Mouse (Mus musculus): ENCODE measurements around the gene Hmox2. TPM values are rescaled to one million over a fixed set of nuclear protein-coding genes. Genes with fewer than 3 reads are reported as not detected.

The Hmox2 gene
- total RNA-seq, 2 experiments from 2014 or later: 91.8 to 92.0 TPM

DNA sequence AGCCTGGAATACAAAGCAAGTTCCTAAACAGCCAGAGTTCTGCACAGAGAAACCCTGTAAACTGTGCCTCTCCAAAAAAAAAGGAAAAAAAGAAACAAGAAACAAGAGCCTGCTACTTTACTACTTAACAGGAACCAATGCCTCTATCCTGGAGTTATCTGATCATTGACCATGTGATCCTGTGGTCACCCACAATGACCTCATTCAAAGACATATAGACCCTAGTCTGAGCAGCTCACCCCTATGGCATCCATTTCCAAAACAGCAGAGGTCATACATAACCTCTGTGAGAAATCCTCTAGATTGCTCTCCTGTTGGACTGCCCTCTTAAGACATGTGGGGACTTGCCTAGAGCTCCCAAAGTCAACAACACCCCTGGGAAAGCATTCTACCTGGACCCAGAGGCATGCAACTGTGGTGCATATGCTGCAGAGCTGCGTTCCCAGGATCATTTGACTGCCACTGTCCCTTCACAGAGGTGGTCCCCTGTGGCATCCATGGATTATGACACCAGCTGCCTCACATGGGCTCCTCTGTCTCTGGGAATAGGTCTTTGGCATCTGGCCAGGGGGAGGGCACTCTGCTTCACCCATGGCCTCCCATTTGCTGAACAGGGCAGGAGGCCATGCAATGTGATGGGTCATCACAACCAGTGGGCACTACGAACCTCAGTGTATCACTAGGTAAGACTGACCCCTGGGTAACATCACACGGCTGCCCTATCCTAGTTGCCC is 51.2 kb downstream of the Hmox2 start:
- peak overlapping the region; percentile 100 for H3K27ac ChIP-seq
- no peak overlapping the region for H3K4me3 ChIP-seq
- no peak for TF ChIP-seq CTCF (conservative IDR thresholded peaks at IDR 0.05)
- no peak for DNase-seq (ENCODE audit: low spot score in 2 of 2)

DNA sequence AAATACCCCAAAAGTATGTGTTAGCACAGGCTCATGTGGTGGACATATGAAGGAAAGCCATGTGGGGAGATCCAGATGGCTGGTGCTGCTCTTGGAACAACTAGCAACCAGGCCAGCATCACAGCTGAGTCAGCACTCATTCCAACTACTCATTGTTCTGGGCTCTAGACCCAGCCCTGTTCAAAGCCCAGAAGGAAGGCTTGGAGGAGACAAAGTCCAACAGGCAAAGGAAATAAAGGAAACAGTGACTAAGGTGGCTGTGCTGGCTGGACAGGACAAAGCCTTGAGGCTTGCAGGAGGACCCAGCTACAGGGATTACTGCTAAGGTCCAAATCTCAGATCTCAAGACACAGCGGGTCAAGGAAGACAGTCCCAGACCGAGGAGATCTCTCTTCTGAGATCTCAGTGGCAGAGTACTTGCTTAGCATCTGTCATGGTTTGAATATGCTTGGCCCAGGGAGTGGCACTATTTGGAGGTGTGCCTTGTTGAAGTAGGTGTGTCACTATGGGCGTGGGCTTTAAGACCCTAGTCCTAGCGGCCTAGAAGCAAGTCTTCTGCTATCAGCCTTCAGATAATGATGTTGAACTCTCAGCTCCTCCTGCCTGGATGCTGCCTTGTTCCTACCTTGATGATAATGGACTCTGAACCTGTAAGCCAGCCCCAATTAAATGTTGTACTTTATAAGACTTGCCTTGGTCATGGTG is 51.9 kb downstream of the Hmox2 start:
- no peak for TF ChIP-seq CTCF (conservative IDR thresholded peaks at IDR 0.05)
- peak overlapping the region; percentile 100 for H3K27ac ChIP-seq
- DNase-seq (ENCODE audit: low spot score in 2 of 2): peak; percentile 39 to 47
- H3K4me3 ChIP-seq: no peak overlapping the region

DNA sequence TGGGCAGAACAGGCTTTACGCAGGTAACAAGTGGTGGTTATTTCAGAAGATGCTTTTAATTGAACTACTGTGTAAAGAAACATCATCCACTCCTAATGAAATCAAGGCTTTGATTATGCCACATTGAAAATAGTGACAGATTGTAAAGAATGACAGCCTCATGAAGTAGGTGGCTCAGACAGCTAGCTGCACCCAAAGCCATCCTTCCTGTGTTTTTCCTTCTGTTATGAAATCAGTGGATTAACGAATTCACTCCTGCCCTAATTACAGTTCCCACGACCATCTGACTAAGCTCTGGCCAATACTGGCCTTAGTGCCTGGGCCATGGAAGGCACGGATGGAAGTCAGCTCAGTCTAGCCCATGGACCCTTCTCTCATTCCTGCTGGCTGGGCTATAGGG is 52.8 kb downstream of the Hmox2 start:
- TF ChIP-seq CTCF (conservative IDR thresholded peaks at IDR 0.05): no peak
- DNase-seq (ENCODE audit: low spot score in 2 of 2): peak in 1 of 2 experiments; percentile 57
- H3K27ac ChIP-seq: peak overlapping the region; percentile 100

DNA sequence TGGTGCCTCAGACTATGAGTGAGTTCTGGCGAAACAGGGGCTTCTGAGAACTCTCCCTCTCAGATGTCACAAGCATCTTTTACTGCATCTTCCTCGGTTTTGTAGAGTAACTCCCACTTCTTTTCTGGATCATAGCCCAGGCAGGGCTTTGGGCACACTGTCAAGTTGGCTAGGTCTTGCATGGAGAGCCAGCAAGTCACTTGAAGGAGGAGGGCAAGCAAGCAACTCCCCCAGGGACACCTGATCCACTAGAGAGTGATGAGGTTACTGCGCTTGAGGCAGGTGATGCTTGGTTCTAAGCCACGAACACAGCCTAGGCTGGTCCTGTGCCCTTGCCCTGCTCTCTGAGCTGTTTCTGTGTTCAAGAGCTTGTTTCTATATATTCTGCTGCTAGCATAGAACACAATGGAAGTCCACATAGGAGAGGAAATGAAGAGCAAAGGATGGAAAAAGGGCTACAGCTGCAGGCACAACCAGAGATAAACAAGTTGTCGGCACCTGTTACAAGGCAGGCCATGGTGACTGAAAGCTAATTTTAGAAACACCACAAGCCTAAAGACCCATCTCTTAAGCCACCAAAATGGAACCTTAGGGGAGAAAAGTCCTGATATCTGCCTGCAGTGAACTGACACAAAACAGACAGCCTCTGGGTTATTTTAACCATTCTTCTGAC is 55.5 kb downstream of the Hmox2 start:
- peak overlapping the region; percentile 100 for H3K27ac ChIP-seq
- DNase-seq (ENCODE audit: low spot score in 2 of 2): peak; percentile 64 to 67
- 0 out of 2 replicates have a peak overlapping the region, but pooled peaks have one; percentile 13 for H3K4me3 ChIP-seq
- TF ChIP-seq CTCF (conservative IDR thresholded peaks at IDR 0.05): no peak

More for the DNA sequence above, 52.8 kb downstream of the Hmox2 start:
- no peak overlapping the region for H3K4me3 ChIP-seq

DNA sequence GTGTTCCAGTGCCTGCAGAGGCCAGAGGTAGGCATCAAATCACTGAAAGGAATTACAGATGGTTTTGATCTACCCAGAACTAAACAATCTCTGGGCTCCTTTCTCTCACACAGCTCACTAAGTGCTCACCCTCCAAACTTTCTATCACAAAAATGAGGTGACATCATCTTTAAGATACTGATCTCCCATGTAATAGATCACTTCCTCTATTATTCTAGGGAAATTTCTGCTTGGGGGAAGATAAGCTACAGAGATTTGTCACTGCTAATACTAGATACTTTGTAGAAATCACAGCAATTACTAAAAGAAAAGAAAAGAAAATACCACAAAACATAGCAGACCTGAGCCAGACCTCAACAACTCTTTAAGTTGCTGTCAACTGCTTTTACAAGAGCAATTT is 56.4 kb downstream of the Hmox2 start:
- no peak for TF ChIP-seq CTCF (conservative IDR thresholded peaks at IDR 0.05)
- H3K27ac ChIP-seq: peak overlapping the region; percentile 100
- no peak overlapping the region for H3K4me3 ChIP-seq
- no peak for DNase-seq (ENCODE audit: low spot score in 2 of 2)

DNA sequence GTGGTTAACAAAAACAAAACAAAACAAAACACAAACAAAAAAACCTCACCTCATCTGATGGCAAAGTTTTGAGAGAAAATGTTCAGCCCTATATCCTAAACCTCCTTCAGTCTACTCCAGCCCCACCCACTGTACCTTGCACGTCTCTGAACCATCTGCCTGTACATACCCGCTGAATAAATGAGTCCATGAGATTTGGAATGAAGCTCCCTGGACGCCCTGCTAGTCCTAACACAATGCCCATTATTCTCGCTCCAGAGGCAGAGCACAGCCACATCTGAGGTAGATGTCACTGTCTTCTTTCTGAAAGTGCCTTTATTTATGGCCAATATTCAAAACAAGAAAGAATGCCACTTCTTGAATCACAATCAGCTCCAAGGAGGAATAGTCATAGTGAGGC is 59.5 kb downstream of the Hmox2 start:
- Histone ChIP-seq H3K27ac (peak overlapping the region; percentile 100), H3K4me3 (peak overlapping the region; percentile 1; the same call in 1 of the 2 replicates)
- no peak for TF ChIP-seq CTCF (conservative IDR thresholded peaks at IDR 0.05)
- no peak for DNase-seq (ENCODE audit: low spot score in 2 of 2)

DNA sequence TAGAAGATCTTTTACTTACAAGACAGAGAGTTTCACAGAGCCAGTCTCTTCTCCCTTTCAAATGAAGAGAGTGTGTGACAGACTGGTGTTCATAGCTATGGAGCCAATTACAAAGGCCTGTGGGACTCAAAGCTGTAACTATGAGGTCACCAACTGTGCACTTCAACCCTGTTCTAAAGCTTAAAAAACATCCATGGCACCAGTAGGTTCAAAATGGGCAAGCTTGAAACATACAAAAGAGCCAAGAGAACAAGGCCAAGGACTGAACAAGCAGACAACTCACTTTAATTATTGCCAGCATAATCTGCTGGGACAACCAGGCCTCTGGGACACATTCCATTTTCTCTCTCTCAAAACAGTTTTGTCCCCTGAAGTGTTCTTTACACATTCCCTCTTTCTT is 62.0 kb downstream of the Hmox2 start:
- no peak for DNase-seq (ENCODE audit: low spot score in 2 of 2)
- TF ChIP-seq CTCF (conservative IDR thresholded peaks at IDR 0.05): no peak
- H3K4me3 ChIP-seq: peak overlapping the region; percentile 98
- peak overlapping the region; percentile 100 for H3K27ac ChIP-seq

DNA sequence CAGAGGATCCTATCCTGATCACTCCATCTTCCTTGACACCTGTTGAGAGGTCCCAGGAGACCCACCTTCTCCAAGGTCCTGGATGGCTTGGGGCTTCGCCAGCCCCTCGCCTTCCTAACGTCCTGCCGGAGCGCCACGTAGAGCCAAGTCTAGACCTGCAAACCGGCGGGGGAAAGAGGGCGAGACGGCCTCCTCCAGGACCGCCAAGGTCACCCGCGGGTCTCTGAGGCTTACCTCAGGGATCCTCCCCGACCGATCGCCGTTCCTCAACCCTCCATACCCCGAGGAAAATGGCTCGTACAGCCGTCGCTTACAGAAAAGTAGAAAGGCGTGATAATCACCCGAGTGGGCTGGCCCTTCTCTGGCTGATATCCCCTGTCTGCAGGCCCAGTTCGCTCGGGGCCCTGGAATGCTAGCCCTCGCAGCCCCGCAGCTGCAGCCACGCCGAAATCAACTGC is 63.2 kb downstream of the Hmox2 start:
- H3K27ac ChIP-seq: peak overlapping the region; percentile 100
- TF ChIP-seq CTCF (conservative IDR thresholded peaks at IDR 0.05): no peak
- peak in 1 of 2 experiments; percentile 27 for DNase-seq (ENCODE audit: low spot score in 2 of 2)
- H3K4me3 ChIP-seq: peak overlapping the region; percentile 98

DNA sequence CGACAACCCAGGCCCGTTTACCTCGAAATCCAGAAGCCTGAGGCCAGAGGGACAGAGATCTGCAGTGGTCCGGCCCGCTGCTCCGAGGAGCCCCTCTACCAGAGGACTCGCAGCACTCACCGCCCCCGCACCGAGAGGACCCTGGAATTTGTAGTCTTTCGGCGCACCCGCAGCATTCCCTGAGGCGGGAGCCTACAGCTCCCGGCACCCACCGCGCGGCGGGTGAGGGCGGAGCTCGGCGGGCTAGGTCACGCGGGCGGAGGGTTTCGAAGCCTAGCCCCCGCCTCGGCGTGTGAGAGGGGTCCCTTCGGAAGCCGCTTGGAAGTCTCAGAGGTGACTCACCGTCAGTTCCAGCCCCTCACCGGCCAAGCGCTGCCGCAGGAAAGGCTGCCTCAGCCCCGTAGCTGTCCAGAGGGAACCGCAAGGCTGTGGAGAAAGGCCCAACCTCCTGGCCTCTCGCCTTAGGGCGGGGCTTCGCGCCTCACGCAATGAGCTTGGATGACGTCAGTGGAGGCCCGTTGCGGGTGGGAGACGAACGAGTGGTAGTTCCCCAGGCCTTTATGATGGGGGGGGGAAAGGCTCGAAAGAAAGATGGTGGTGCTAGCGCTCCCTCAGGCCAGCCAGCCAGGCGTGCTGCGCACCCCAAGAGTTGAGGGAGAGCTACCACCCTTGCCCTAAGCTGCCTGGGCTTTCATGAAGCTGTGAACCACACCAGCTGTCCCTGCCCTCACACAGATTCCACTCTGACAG is 63.8 kb downstream of the Hmox2 start, which contains the start of gene Cdip1:
TSS of gene Cdip1 (minus strand) at position 483 of the 750 bp plus-strand sequence.
- Histone ChIP-seq H3K27ac (peak within 1 kb of the TSS; percentile 100), H3K4me3 (peak within 1 kb of the TSS; percentile 98)
- TF ChIP-seq CTCF (conservative IDR thresholded peaks at IDR 0.05): no peak
- DNase-seq (ENCODE audit: low spot score in 2 of 2): peak; percentile 95 to 96

DNA sequence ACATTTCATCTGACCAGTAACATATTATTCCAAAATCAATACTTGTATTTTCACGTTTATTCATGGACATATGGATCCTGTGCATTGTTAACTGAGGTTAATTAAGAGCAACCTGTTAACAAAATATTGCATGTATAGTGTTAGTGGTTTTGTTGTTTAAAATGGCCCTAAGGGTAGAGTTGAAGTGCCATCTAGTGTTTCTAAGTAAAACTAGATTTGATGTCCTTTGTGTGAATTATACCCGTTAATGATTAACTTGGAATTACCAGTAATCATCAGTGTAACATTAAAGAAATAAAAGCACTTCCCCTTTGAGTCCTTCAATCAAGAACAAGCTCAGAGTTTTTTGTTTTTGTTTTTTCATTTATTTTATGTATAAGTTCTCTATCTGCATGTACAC is 65.2 kb downstream of the Hmox2 start:
- DNase-seq (ENCODE audit: low spot score in 2 of 2): no peak
- TF ChIP-seq CTCF (conservative IDR thresholded peaks at IDR 0.05): peak; percentile 82
- H3K27ac ChIP-seq: peak overlapping the region; percentile 100

DNA sequence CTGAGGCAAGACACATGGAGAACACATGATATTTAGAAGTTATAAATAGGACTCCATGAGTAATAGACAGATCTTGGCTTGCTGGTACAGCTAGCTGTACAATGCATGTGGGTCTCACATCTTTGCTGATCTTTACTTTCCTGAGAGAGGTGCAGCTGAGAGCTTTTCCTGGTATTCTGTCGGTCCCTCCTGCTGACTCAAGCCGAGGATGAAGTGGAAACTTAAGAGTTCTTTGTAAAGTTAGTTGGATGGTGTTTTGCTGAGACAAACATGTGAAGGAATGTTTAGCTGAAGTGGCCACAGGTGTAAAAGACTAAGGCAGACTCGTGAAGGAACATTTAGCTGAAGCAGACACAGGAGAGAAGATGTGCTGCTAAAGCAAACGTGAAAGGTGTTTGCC is 70.5 kb downstream of the Hmox2 start:
- Histone ChIP-seq H3K4me3 (no peak overlapping the region), H3K27ac (no peak overlapping the region)
- no peak for TF ChIP-seq CTCF (conservative IDR thresholded peaks at IDR 0.05)
- DNase-seq (ENCODE audit: low spot score in 2 of 2): no peak

More for the DNA sequence above, 65.2 kb downstream of the Hmox2 start:
- H3K4me3 ChIP-seq: no peak overlapping the region

Other genes starting within 250 kb of the Hmox2 start
- gene Srl, start 184.5 kb upstream of the Hmox2 start, total RNA-seq (2021): 10 to 100 TPM; 13.2 to 14.9 TPM
- gene Tfap4, start 166.5 kb upstream of the Hmox2 start, total RNA-seq (2021): 1 to 10 TPM; 5.3 to 6.8 TPM
- gene Glis2, start 131.6 kb upstream of the Hmox2 start, total RNA-seq (2021): 10 to 100 TPM; 11.0 to 13.9 TPM
- gene Pam16, start 101.4 kb upstream of the Hmox2 start, total RNA-seq (2021): 10 to 100 TPM; 72.3 to 75.2 TPM
- gene Vasn, start 86.4 kb upstream of the Hmox2 start, total RNA-seq (2021): 1 to 10 TPM; 5.7 to 6.2 TPM
- gene Dnaja3, start 86.4 kb upstream of the Hmox2 start, total RNA-seq (2021): 10 to 100 TPM; 61.2 to 65.4 TPM
- 10 to 100 TPM; 85.6 to 93.4 TPM for gene Coro7, start 46.6 kb upstream of the Hmox2 start, total RNA-seq (2021)
- gene Nmral1, start 7.0 kb upstream of the Hmox2 start, total RNA-seq (2021): 10 to 100 TPM; 16.8 to 17.4 TPM
- gene Cdip1, start 63.9 kb downstream of the Hmox2 start, total RNA-seq (2021): 100 to 1,000 TPM; 230 to 241 TPM
- gene 4930562C15Rik, start 109.1 kb downstream of the Hmox2 start, total RNA-seq (2021): not detected
- 10 to 100 TPM; 95.8 to 96.4 TPM for gene Ubald1, start 154.0 kb downstream of the Hmox2 start, total RNA-seq (2021)
- 100 to 1,000 TPM; 211 to 212 TPM for gene Mgrn1, start 159.9 kb downstream of the Hmox2 start, total RNA-seq (2021)
- 10 to 100 TPM; 79.1 to 79.6 TPM for gene Nudt16l1, start 212.4 kb downstream of the Hmox2 start, total RNA-seq (2021)
- gene Anks3, start 237.8 kb downstream of the Hmox2 start, total RNA-seq (2021): 10 to 100 TPM; 75.8 to 98.0 TPM

Data from layer of hippocampus, adult 2 months (tissue).